Mouse (Mus musculus) heart, adult 18-20 months (tissue): ENCODE results near the gene Sipa1l2. TPM values are rescaled to one million over a fixed set of nuclear protein-coding genes. Genes with fewer than 3 reads are reported as not detected.

Source experiments
- DNase-seq, 2 experiments: peaks; one replicate each; pipeline ENCODE4 v3.0.0; 2021 to 2022; ENCODE audit warnings: mixed read lengths in 1 of 2
- total RNA-seq, 2 experiments: library from RNA; stranded (reverse); gene quantifications; 2 replicates each; pipeline ENCODE4 v1.2.3; 2021

The Sipa1l2 gene
- total RNA-seq, 2 experiments from 2014 or later = 37.9 to 42.2 TPM

DNA sequence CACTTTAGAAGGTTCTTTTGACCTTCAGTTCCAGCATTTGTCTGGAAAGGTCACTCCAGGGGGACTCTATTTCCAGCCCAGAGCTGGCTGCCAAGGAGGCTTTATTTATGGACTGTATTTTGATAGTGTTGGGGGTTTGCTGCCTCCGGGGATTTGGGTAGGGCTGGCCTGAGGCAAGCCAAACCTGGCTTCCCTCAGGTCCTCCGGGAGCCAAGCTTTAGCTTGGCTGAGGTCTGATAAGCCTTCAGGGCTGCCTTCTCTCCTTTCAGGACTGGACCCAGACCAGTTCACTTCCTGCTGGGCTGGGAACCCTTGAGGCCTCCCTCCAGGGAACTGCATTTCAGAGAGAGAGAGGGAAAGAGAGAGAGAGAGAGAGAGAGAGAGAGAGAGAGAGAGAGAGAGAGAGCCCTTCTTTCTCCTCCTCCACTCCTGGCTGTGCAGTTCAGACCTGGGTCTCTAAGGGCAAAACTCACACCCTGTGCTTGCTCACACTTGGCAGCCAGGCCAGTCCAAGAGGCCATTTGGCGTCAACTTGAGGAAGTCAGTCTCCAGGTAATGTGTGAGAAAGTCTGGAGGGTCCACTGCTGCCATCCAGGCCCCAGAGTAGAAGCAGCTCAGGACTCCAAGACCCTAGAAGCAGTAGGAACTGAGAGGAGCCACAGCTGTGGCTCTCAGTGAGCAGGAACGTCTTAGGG lies 201.1 kb downstream of the Sipa1l2 start:
- DNase-seq = peak; percentile 71 to 86

Other genes with a start within 250 kb of the Sipa1l2 start
- 1 to 10 TPM; 4.5 to 5.1 TPM for gene Map10, start 100.0 kb upstream of the Sipa1l2 start, total RNA-seq
- 10 to 100 TPM; 12.8 to 16.7 TPM for gene Ntpcr, start 160.2 kb upstream of the Sipa1l2 start, total RNA-seq